Mouse (Mus musculus) liver, postnatal 0 days (tissue): ENCODE measurements at regions not wholly inside any gene's neighbourhood (a gene's known extent, or its start where the extent isn't known, plus 50 kb on each side); places are given as distances from the start of the nearest gene placed in this dataset.

Experiments used
- ATAC-seq: fragments of 200-750 bp; cut with Nextera tagmentation; 2 replicates; pipeline ENCODE4 v1.8.0; 2017; ENCODE audit warnings: mild to moderate bottlenecking, moderate library complexity
- DNase-seq: peaks from one replicate; pipeline ENCODE4 v3.0.0-alpha.2; 2016
- H3K27ac ChIP-seq: fragments of 300-500 bp; sonication (generic); 2 replicates; pipeline ENCODE4 v1.5.1; 2014; ENCODE audit warnings: antibody characterized with exemption, moderate library complexity, mild to moderate bottlenecking, low read depth
- H3K27me3 ChIP-seq: fragments of 300-500 bp; sonication (generic); 2 replicates; pipeline ENCODE4 v1.6.1; 2014; ENCODE audit warnings: low read length, control low read depth, mixed read lengths; ENCODE audit not compliant: insufficient read depth
- H3K36me3 ChIP-seq: fragments of 300-500 bp; sonication (generic); replicated peaks from 2 replicates; pipeline ENCODE4 v1.6.1; 2014; ENCODE audit warnings: mild to moderate bottlenecking, control low read depth, low read length, moderate library complexity, mixed read lengths; ENCODE audit not compliant: insufficient read depth
- H3K4me1 ChIP-seq: fragments of 300-500 bp; sonication (generic); 2 replicates; pipeline ENCODE4 v1.6.1; 2014; ENCODE audit warnings: antibody characterized with exemption, mild to moderate bottlenecking, control low read depth; ENCODE audit not compliant: insufficient read depth
- H3K4me2 ChIP-seq: fragments of 300-500 bp; sonication (generic); 2 replicates; pipeline ENCODE4 v1.6.1; 2014; ENCODE audit warnings: low read depth, mild to moderate bottlenecking, low read length, moderate library complexity, mixed read lengths
- H3K4me3 ChIP-seq: fragments of 300-500 bp; sonication (generic); 2 replicates; pipeline ENCODE4 v1.5.1; 2014; ENCODE audit warnings: low read depth, low read length
- H3K9ac ChIP-seq: fragments of 300-500 bp; sonication (generic); replicated peaks from 2 replicates; pipeline ENCODE4 v1.6.1; 2014; ENCODE audit warnings: mild to moderate bottlenecking, moderate library complexity
- H3K9me3 ChIP-seq: fragments of 300-500 bp; sonication (generic); 2 replicates; pipeline ENCODE4 v1.6.1; 2016; ENCODE audit warnings: mild to moderate bottlenecking, control low read depth, low read length, mixed read lengths
- CTCF ChIP-seq: sonication (generic); IDR thresholded peaks from 2 replicates; pipeline ENCODE4 v1.5.1; 2016; ENCODE audit warnings: antibody characterized with exemption, low read depth
- EP300 ChIP-seq: IDR thresholded peaks from 2 replicates; pipeline ENCODE4 v1.6.1; 2016; ENCODE audit warnings: antibody characterized with exemption, low read depth, mild to moderate bottlenecking
- WGBS: fragments of 180-500 bp; shearing (Covaris S2); extraction: QIAGEN DNeasy Blood & Tissue Kit; methylation state at CpG from one replicate; pipeline ENCODE4 v1.1.7; 2014; ENCODE audit not compliant: insufficient replicate concordance; 5-methylcytosine and 5-hydroxymethylcytosine counted together

DNA sequence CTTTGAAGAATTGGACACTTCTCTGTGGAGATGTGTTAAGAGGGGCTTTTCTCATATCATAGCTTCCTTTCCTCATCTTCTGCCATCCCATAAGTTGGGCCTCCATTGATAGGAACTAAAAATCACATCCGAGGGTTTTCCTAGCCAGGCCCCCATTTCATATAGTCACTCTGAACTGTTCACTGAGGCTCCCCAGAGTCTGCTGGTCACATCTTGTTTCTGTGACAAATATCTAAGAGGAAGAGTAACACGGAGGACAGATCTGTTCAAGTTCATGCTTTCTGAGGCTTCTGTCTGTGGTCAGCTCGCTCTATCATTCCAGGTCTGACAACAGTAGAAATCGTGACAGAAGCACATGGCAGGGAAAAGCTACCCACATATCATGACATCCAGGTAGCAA lies 216.0 kb upstream of the Clint1 start:
- Histone ChIP-seq H3K27me3 (no peaks in the 10 kb centered on the region), H3K4me3 (no peak overlapping the region), H3K9ac (no peak overlapping the region), H3K4me1 (no peaks in the 10 kb centered on the region), H3K4me2 (no peak overlapping the region), H3K36me3 (no peaks in the 10 kb centered on the region), H3K27ac (no peak overlapping the region), H3K9me3 (no peaks in the 10 kb centered on the region)
- WGBS = 66% methylated on average over 4 of the region's 4 CpGs
- ATAC-seq (no peak), DNase-seq (no peak)
- TF ChIP-seq EP300 (no peak), CTCF (no peak)

DNA sequence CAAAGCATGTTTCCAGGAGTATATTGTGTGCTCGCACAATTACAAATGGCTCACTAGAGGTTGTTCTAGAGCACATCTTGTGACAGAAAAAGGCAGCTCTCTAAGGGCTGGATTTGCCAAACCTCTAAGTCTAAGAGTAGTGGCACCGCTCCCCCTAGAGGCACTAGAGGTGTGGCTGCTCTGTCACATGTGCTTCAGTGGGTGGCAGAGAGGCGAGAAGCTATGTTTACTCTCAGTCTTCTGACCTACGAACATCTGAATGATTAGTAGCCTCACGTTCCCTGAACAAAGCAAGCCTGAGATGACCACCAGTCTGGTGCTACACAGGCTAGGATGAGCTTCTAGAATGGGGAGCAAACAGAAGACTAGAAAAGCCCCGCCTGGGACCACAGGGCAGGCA lies 212.6 kb upstream of the Clint1 start:
- Histone ChIP-seq H3K4me3 (no peak overlapping the region), H3K9me3 (no peaks in the 10 kb centered on the region), H3K4me2 (no peak overlapping the region), H3K27me3 (no peaks in the 10 kb centered on the region), H3K4me1 (no peaks in the 10 kb centered on the region), H3K9ac (no peak overlapping the region), H3K27ac (no peak overlapping the region), H3K36me3 (no peaks in the 10 kb centered on the region)
- WGBS = 59% methylated on average over 6 of the region's 6 CpGs
- ATAC-seq (no peak), DNase-seq (no peak)
- TF ChIP-seq EP300 = no peak
- peak; percentile 34 for TF ChIP-seq CTCF

DNA sequence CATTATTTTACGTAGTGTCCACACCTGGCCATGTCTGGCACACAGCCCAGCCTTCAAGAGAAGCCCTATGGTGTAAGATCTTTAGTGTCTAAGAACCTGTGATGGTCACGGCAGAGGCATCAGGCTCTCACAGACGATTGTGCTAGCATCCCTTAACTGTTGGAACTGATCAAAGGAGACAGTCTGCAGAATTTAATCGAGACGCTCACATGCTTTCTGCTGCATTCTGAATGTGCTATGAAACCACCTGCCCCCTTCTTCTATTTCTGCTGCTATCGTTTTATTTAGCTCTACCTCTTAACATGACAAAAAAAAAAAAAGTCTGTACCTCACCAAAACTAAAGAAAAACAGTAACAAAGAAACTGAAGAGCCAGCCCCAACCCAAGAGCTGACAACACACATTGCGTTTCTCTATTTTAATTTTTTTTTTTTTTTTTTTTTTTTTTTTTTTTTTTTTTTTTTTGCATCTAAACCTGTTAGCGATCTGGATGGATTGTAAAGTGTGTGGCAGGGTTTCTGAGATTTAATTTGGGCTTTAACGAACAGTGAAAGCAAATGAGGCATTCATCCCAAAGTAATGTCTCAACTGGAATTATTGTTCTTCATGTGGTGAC lies 209.6 kb upstream of the Clint1 start:
- DNase-seq = no peak
- Histone ChIP-seq H3K9ac (no peak overlapping the region), H3K4me3 (no peak overlapping the region), H3K36me3 (no peaks in the 10 kb centered on the region), H3K4me1 (no peaks in the 10 kb centered on the region), H3K27me3 (no peaks in the 10 kb centered on the region), H3K9me3 (no peaks in the 10 kb centered on the region), H3K4me2 (no peak overlapping the region), H3K27ac (no peak overlapping the region)
- no peak for ATAC-seq
- no peak for TF ChIP-seq CTCF
- TF ChIP-seq EP300 = no peak
- 74% methylated on average over 9 of the region's 9 CpGs for WGBS

DNA sequence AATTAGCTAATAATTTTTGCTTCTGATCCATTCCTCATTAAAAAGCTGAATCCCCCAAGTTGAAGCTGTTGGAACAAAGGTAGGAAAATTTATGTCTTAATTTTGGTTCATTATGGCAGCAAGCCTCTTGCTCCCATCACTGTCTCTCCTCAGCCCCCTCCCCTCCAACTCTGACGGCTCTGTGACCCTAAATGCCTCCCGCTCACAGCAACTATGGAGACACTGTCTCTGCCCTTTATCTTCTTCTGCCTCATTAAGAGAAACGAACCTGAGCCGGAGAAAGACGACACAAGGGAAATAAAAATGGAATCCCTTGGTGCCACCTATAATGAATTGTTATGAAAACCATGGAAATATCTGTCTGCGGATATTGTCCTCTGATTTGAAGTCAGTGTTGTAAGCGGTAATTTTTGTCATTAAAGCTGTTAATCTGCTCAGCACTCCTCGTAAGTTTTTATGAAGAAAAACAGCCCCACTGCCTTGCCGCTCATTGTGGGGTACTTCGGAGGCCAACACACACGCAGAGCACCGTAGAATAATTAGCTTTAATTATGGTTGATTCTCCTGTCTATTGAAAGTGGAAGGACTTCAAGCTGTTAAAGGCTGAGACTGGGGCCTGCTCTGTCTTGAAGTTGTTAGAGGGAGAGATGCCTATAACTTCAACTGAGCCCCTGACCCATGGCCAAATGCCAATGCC lies 208.1 kb upstream of the Clint1 start:
- no peak for DNase-seq
- no peaks in the 10 kb centered on the region for H3K27me3 ChIP-seq
- no peak for TF ChIP-seq CTCF
- no peak for TF ChIP-seq EP300
- no peak for ATAC-seq
- no peak overlapping the region for H3K4me3 ChIP-seq
- no peaks in the 10 kb centered on the region for H3K36me3 ChIP-seq
- H3K27ac ChIP-seq = no peak overlapping the region
- no peaks in the 10 kb centered on the region for H3K9me3 ChIP-seq
- 79% methylated on average over 12 of the region's 12 CpGs for WGBS
- no peak overlapping the region for H3K4me2 ChIP-seq
- no peak overlapping the region for H3K9ac ChIP-seq
- no peaks in the 10 kb centered on the region for H3K4me1 ChIP-seq

DNA sequence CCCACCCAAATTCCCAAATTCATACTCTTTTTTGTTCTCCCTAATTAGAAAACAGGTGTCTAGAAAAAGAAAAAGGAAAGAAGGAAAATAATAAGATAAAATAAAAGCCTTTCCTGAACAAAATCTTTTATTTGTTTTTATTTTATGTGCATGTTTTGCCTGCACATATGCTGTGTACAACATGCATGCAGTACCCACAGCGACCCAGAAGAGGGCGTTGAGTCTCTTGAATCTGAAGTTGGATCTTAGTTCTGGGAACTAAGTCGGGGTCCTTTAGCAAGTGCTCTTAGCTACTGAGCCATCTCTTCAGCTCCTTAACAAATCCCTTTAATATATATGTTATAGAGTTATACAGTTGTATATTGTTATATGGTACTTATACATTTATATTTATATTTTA lies 206.0 kb upstream of the Clint1 start:
- H3K36me3 ChIP-seq = no peaks in the 10 kb centered on the region

DNA sequence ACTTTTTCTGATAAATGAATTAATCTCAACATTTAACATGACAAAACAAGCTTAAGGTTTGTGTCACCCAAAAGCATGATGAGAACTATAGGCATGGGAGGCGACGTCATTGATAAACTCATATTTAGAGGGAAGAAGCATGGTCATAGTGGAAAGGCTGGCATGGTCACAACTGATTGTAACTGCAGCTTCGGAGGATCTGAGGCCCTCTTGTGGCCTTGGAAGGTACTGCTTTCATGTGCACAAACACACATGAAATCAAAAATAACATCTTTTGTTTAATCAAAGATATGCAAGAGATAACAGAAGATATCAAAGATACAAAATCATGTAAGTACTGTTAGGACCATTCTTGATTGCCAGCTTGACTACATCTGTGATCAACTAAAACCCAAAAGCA lies 204.0 kb upstream of the Clint1 start:
- no peak for TF ChIP-seq EP300
- peak; percentile 59 for TF ChIP-seq CTCF
- Histone ChIP-seq H3K9ac (no peak overlapping the region), H3K36me3 (no peaks in the 10 kb centered on the region), H3K4me3 (no peak overlapping the region), H3K4me1 (no peaks in the 10 kb centered on the region), H3K9me3 (no peaks in the 10 kb centered on the region), H3K27ac (no peak overlapping the region), H3K4me2 (no peak overlapping the region), H3K27me3 (no peaks in the 10 kb centered on the region)
- DNase-seq = peak; percentile 19
- WGBS = 68% methylated on average over 3 of the region's 3 CpGs
- no peak for ATAC-seq

More for the DNA sequence above, 206.0 kb upstream of the Clint1 start:
- no peaks in the 10 kb centered on the region for H3K4me1 ChIP-seq
- no peak for DNase-seq
- WGBS = 64% methylated on average over 3 of the region's 3 CpGs
- H3K27ac ChIP-seq = no peak overlapping the region
- no peaks in the 10 kb centered on the region for H3K27me3 ChIP-seq
- H3K4me2 ChIP-seq = no peak overlapping the region
- H3K9me3 ChIP-seq = no peaks in the 10 kb centered on the region
- no peak for TF ChIP-seq EP300
- TF ChIP-seq CTCF = peak; percentile 20; the same call in 1 of the 2 replicates
- no peak overlapping the region for H3K4me3 ChIP-seq
- ATAC-seq = no peak
- H3K9ac ChIP-seq = no peak overlapping the region
